Mouse (Mus musculus) intestine, embryonic 16.5 days (tissue): Measurements from ENCODE around the gene Ylpm1. TPM values are rescaled to one million over a fixed set of nuclear protein-coding genes. Genes with fewer than 3 reads are reported as not detected.

ENCODE experiments used
- ATAC-seq: fragments of 200-750 bp; cut with Nextera tagmentation; 2 replicates; pipeline ENCODE4 v1.8.0; 2017; ENCODE audit warnings: moderate TSS enrichment, moderate library complexity
- H3K27ac ChIP-seq: fragments of 300-500 bp; sonication (generic); 2 replicates; pipeline ENCODE4 v1.5.1; 2014; ENCODE audit warnings: mild to moderate bottlenecking, low read length
- H3K27me3 ChIP-seq: fragments of 300-500 bp; sonication (generic); replicated peaks from 2 replicates; pipeline ENCODE4 v1.6.1; 2014; ENCODE audit warnings: low read length, control low read depth, mixed read lengths; ENCODE audit not compliant: control insufficient read depth, insufficient read depth
- H3K36me3 ChIP-seq: fragments of 300-500 bp; sonication (generic); 2 replicates; pipeline ENCODE4 v1.6.1; 2014; ENCODE audit warnings: low read length, control low read depth; ENCODE audit not compliant: control insufficient read depth, insufficient read depth
- H3K4me1 ChIP-seq: fragments of 300-500 bp; sonication (generic); 2 replicates; pipeline ENCODE4 v1.6.1; 2014; ENCODE audit warnings: low read length, control low read depth, mixed read lengths; ENCODE audit not compliant: control insufficient read depth, insufficient read depth
- H3K4me2 ChIP-seq: fragments of 300-500 bp; sonication (generic); 2 replicates; pipeline ENCODE4 v1.6.1; 2014; ENCODE audit warnings: low read depth, low read length, control low read depth
- H3K4me3 ChIP-seq: fragments of 300-500 bp; sonication (generic); 2 replicates; pipeline ENCODE4 v1.5.1; 2014; ENCODE audit warnings: mild to moderate bottlenecking, low read length
- H3K9ac ChIP-seq: fragments of 300-500 bp; sonication (generic); 2 replicates; pipeline ENCODE4 v1.6.1; 2014; ENCODE audit warnings: low read depth, low read length
- H3K9me3 ChIP-seq: fragments of 300-500 bp; sonication (generic); 2 replicates; pipeline ENCODE4 v1.6.1; 2016; ENCODE audit warnings: low read length, control low read depth; ENCODE audit not compliant: control insufficient read depth
- WGBS: fragments of 180-500 bp; shearing (Covaris S2); extraction: QIAGEN DNeasy Blood & Tissue Kit; methylation state at CpG from one replicate; pipeline ENCODE4 v1.1.7; 2014; 5-methylcytosine and 5-hydroxymethylcytosine counted together
- polyA plus RNA-seq: library from polyadenylated mRNA; unstranded; fragments of >200 nt; fragmentation: Nextera tagmentation; extraction: Ambion mirVana; gene quantifications from 2 replicates; pipeline ENCODE4 v1.2.1, GENCODE M21; 2015

The Ylpm1 gene
- polyA plus RNA-seq, 1 experiment from 2014 or later = 18.5 TPM

DNA sequence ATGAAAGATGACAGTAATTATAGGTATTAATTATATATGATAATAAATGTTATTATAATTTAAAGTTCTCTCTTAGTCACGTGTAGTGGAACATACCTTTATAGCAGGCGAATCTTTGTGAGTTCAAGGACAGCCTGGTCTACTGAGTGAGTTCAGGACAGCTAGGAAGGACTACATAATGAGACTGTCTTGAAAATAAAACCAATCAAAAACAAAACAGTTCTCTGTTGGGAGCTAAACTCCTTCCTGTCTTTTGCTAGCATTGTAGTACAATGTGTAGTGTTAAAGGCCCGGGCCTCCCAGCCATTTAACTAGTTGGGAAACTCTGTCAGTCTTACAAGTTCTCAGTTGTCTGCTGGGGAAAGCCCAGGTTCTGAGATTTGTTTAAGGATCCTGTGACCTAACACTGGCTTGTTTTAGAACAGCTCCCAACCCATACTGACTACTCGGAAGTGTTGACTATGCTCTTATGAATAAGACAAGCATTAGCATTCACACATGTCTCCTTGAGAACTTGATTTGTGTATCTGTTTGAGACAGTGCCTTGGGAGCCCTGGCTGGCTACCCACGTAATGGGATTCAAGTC, 105.5 kb downstream of the Ylpm1 start:
- H3K27me3 ChIP-seq = no peaks in the 10 kb centered on the region
- no peak for ATAC-seq

DNA sequence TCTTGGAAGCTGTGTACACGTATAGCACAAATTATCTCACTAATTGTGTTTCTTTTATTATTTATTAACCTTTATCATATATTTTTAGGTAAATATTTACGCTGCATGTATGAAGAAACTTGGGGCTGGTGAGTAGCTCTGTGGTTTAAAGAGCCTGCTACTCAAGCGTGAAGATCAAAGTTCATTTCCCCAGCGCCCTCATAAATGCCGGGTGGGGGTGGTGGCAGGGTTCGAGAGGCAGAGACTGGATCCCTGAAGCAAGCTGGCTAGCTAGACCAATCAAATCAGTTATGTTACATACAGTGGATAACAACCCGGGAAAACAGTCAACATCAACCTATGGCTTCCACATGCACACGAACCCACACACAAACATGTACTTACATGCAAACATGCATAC, 107.0 kb downstream of the Ylpm1 start:
- Histone ChIP-seq H3K36me3 (no peaks in the 10 kb centered on the region), H3K27ac (no peak overlapping the region), H3K9ac (no peak overlapping the region), H3K4me1 (peaks cover 7% of the 10 kb centered on the region; the same call in 1 of the 2 replicates), H3K4me3 (no peak overlapping the region), H3K9me3 (no peaks in the 10 kb centered on the region), H3K4me2 (no peak overlapping the region), H3K27me3 (no peaks in the 10 kb centered on the region)
- 54% methylated on average over 8 of the region's 8 CpGs for WGBS
- 0 out of 2 replicates have a peak, but pooled peaks have one; percentile 40 for ATAC-seq

More for the DNA sequence above, 105.5 kb downstream of the Ylpm1 start:
- H3K27ac ChIP-seq = no peak overlapping the region
- peaks cover 7% of the 10 kb centered on the region; the same call in 1 of the 2 replicates for H3K4me1 ChIP-seq
- H3K9ac ChIP-seq = no peak overlapping the region
- H3K4me2 ChIP-seq = no peak overlapping the region
- WGBS = 85% methylated on average over 5 of the region's 5 CpGs
- no peaks in the 10 kb centered on the region for H3K9me3 ChIP-seq
- H3K36me3 ChIP-seq = no peaks in the 10 kb centered on the region
- H3K4me3 ChIP-seq = no peak overlapping the region

DNA sequence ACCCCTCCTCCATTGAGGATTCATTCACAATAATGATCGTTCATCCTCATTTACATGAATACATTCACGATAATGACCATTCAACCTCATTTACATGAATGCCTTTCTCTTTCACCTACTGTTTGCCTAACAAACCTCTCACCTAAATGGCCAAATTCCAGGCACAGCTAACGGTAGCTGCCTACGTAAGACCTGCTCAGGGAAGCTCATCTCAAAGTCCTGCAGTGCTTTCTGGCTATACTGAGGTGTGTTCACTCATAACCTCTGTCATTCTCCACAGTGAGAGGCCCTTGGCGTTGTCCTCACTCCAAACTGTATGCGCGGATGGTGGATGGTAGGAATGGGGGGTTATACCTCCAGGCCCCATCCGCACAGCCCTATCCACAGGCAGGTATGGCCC, 108.7 kb downstream of the Ylpm1 start:
- no peak overlapping the region for H3K4me2 ChIP-seq
- no peaks in the 10 kb centered on the region for H3K9me3 ChIP-seq
- ATAC-seq = no peak
- no peak overlapping the region for H3K9ac ChIP-seq
- H3K36me3 ChIP-seq = no peaks in the 10 kb centered on the region
- peaks cover 7% of the 10 kb centered on the region; the same call in 1 of the 2 replicates for H3K4me1 ChIP-seq
- no peak overlapping the region for H3K4me3 ChIP-seq
- no peaks in the 10 kb centered on the region for H3K27me3 ChIP-seq
- no peak overlapping the region for H3K27ac ChIP-seq
- WGBS = 87% methylated on average over 8 of the region's 8 CpGs

GRCm38 (mm10) chr12:85106292-85106691, 110.2 kb downstream of the Ylpm1 start:
- no peaks in the 10 kb centered on the region for H3K36me3 ChIP-seq
- no peak overlapping the region for H3K4me2 ChIP-seq
- H3K4me3 ChIP-seq = no peak overlapping the region
- no peak overlapping the region for H3K9ac ChIP-seq
- no peaks in the 10 kb centered on the region for H3K27me3 ChIP-seq
- no peaks in the 10 kb centered on the region for H3K9me3 ChIP-seq
- no peak for ATAC-seq
- H3K4me1 ChIP-seq = peaks cover 11% of the 10 kb centered on the region
- WGBS = 8% methylated on average over 8 of the region's 8 CpGs
- no peak overlapping the region for H3K27ac ChIP-seq

DNA sequence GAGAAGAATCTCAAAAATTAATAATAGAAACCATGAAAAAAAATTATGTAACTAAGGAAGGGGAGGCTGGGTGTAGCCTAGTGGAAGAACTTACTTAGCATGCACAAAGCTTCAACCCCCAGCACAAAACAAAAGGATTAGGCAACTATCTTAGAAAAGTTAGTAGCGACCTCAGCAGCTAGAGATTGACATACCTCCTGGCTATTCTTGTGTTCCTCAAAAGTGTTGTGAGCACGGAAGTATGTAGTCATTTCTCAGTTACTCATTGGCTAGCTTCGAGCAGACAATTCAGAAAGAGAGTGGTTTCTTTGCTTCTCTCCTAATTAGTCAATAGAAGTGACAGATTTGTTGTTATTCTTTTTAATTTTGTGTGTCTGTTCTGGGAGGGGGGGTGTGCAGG, 112.5 kb downstream of the Ylpm1 start:
- Histone ChIP-seq H3K9ac (no peak overlapping the region), H3K27ac (no peak overlapping the region), H3K4me1 (peaks cover 20% of the 10 kb centered on the region), H3K4me2 (no peak overlapping the region), H3K4me3 (no peak overlapping the region), H3K9me3 (no peaks in the 10 kb centered on the region), H3K27me3 (no peaks in the 10 kb centered on the region), H3K36me3 (no peaks in the 10 kb centered on the region)
- ATAC-seq = no peak
- 79% methylated on average over 3 of the region's 3 CpGs for WGBS

DNA sequence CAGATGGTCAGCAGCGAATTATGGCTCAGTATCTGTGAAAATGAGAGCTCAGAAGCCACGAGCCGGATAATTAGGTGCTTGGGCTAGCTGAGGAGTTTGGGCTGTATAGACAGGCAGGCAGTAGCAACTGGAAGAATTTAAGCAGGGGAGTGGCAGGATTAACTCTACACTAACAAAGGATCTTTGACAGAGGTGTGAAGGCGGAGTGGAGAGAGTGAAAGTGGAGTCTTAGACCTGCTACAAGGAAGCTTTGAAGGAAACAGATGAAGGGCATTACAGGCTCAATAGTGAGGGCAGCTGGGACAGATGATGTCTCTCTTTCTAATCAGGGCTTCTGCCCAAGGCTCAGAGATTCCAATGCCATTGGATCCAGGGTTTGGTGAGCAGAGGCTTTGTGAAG, 113.3 kb downstream of the Ylpm1 start:
- Histone ChIP-seq H3K36me3 (no peaks in the 10 kb centered on the region), H3K4me1 (peaks cover 20% of the 10 kb centered on the region), H3K9me3 (no peaks in the 10 kb centered on the region), H3K4me3 (no peak overlapping the region), H3K4me2 (no peak overlapping the region), H3K27ac (no peak overlapping the region), H3K27me3 (no peaks in the 10 kb centered on the region), H3K9ac (no peak overlapping the region)
- WGBS = 69% methylated on average over 4 of the region's 4 CpGs
- no peak for ATAC-seq

DNA sequence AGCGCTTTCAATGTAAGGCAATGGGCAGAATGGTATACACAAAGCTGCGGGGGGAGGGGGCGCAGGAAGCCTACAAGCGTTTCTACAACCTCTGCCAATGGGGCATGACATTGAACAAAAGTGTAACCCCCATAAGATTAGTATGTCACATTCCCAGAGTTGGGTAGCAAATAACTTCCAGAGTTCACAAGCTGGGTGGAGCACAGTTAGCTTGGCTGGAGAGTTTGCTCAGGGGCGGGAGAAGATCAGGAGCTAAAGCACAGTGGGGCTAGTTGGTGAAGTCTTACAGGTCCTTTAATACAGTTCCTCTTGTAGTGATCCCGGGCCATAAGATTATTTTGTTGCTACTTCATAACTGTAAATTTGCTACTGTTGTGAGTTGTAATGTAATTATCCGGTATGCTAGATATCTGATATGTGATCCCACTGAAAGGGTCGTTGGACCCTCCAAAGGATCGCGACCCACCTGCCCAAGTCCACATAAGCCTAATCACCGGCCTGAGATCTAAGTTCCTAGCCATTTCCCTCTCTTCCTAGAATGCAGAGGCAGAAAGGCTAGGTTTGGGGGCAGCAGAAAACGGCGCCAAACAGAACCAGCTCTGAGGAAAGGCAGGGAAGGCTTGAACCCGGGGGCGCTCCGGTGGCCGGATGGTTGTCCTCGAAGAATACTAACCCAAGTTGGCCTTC, 114.0 kb downstream of the Ylpm1 start:
- WGBS = 13% methylated on average over 18 of the region's 18 CpGs
- peak; percentile 30; the same call in 1 of the 2 replicates for ATAC-seq
- H3K27me3 ChIP-seq = no peaks in the 10 kb centered on the region
- no peaks in the 10 kb centered on the region for H3K36me3 ChIP-seq
- no peaks in the 10 kb centered on the region for H3K9me3 ChIP-seq
- H3K4me1 ChIP-seq = peaks cover 20% of the 10 kb centered on the region
- H3K4me2 ChIP-seq = peak overlapping the region; percentile 89
- H3K27ac ChIP-seq = peak overlapping the region; percentile 82
- H3K4me3 ChIP-seq = peak overlapping the region; percentile 93
- peak overlapping the region; percentile 97 for H3K9ac ChIP-seq

GRCm38 (mm10) chr12:85110698-85111592, 114.8 kb downstream of the Ylpm1 start, which contains the start of the genes Prox2 and Dlst:
TSS of gene Prox2 (minus strand) at chr12:85110759.
TSS of gene Dlst (plus strand) at chr12:85110833.
- Histone ChIP-seq H3K9me3 (no peaks in the 10 kb centered on the region), H3K36me3 (no peaks in the 10 kb centered on the region), H3K9ac (peak within 1 kb of the TSS; percentile 97), H3K4me3 (peak within 1 kb of the TSS; percentile 93), H3K27ac (peak within 1 kb of the TSS; percentile 82), H3K27me3 (no peaks in the 10 kb centered on the region), H3K4me2 (peak within 1 kb of the TSS; percentile 89), H3K4me1 (peaks cover 20% of the 10 kb centered on the region)
- peak; percentile 94 for ATAC-seq
- WGBS = under 1% methylated on average over 83 of the region's 83 CpGs
